Mouse (Mus musculus) myocyte (in vitro differentiated cells): ENCODE measurements around the gene Clec2l. TPM values are rescaled to one million over a fixed set of nuclear protein-coding genes. Genes with fewer than 3 reads are reported as not detected.

Experiments used
- H3K27me3 ChIP-seq: one replicate; pipeline ENCODE4 v1.6.1; 2011; ENCODE audit not compliant: control insufficient read depth, insufficient read depth, insufficient read length
- H3K36me3 ChIP-seq: one replicate; pipeline ENCODE4 v1.6.1; 2011; ENCODE audit not compliant: control insufficient read depth, insufficient read depth
- H3K4me2 ChIP-seq: one replicate; pipeline ENCODE4 v1.6.1; 2011; ENCODE audit warnings: low read depth, control low read depth
- H3K4me3 ChIP-seq: one replicate; pipeline ENCODE4 v1.5.1; 2011; ENCODE audit warnings: mild to moderate bottlenecking, control low read depth, moderate library complexity
- H3K79me2 ChIP-seq: one replicate; pipeline ENCODE4 v1.6.1; 2011; ENCODE audit not compliant: control insufficient read depth, insufficient read depth
- H3ac ChIP-seq: one replicate; pipeline ENCODE4 v1.6.1; 2011; ENCODE audit not compliant: control insufficient read depth, insufficient read length
- CEBPB ChIP-seq: IDR thresholded peaks from 2 replicates; pipeline ENCODE4 v1.6.1; 2011; ENCODE audit warnings: mild to moderate bottlenecking, moderate library complexity; ENCODE audit not compliant: poor library complexity, insufficient read depth, severe bottlenecking
- E2F4 ChIP-seq: IDR thresholded peaks from one replicate; pipeline ENCODE4 v1.6.1; 2011; ENCODE audit warnings: mild to moderate bottlenecking, control low read depth, moderate library complexity; ENCODE audit not compliant: insufficient read depth
- MAX ChIP-seq: IDR thresholded peaks from one replicate; pipeline ENCODE4 v1.6.1; 2011; ENCODE audit warnings: low read depth, mild to moderate bottlenecking, control low read depth
- MYOD1 ChIP-seq, 3 experiments: IDR thresholded peaks; one replicate each; pipeline ENCODE4 v1.6.1; 2011; ENCODE audit warnings: control low read depth in 2 of 3, low read depth in 2 of 3, mild to moderate bottlenecking in 2 of 3, moderate library complexity in 1 of 3; ENCODE audit not compliant: insufficient read length in 2 of 3, control insufficient read depth in 1 of 3
- MYOG ChIP-seq, 3 experiments: IDR thresholded peaks; one replicate each; pipeline ENCODE4 v1.6.1; 2011; ENCODE audit warnings: control low read depth in 2 of 3, low read depth in 2 of 3, mild to moderate bottlenecking in 2 of 3; ENCODE audit not compliant: insufficient read length in 2 of 3, control insufficient read depth in 1 of 3, insufficient read depth in 1 of 3
- POLR2A ChIP-seq: IDR thresholded peaks from one replicate; pipeline ENCODE4 v1.6.1; 2011; ENCODE audit warnings: low read depth, mild to moderate bottlenecking, control low read depth, moderate library complexity; ENCODE audit not compliant: insufficient read length
- POLR2AphosphoS2 ChIP-seq: IDR thresholded peaks from one replicate; pipeline ENCODE4 v1.6.1; 2011; ENCODE audit warnings: low read depth, control low read depth; ENCODE audit not compliant: insufficient read length
- REST ChIP-seq: IDR thresholded peaks from one replicate; pipeline ENCODE4 v1.6.1; 2011; ENCODE audit warnings: mild to moderate bottlenecking, control low read depth, moderate library complexity; ENCODE audit not compliant: insufficient read depth, insufficient read length
- SRF ChIP-seq: IDR thresholded peaks from one replicate; pipeline ENCODE4 v1.6.1; 2011; ENCODE audit warnings: low read depth; ENCODE audit not compliant: control insufficient read depth, insufficient read length
- TCF12 ChIP-seq: IDR thresholded peaks from one replicate; pipeline ENCODE4 v1.6.1; 2011; ENCODE audit warnings: mild to moderate bottlenecking, control low read depth; ENCODE audit not compliant: poor library complexity, insufficient read depth, severe bottlenecking
- TCF3 ChIP-seq: IDR thresholded peaks from one replicate; pipeline ENCODE4 v1.6.1; 2011; ENCODE audit warnings: low read depth, control low read depth; ENCODE audit not compliant: insufficient read length
- USF1 ChIP-seq: IDR thresholded peaks from one replicate; pipeline ENCODE4 v1.6.1; 2011; ENCODE audit warnings: low read depth, mild to moderate bottlenecking, control low read depth, moderate library complexity
- polyA plus RNA-seq: library from polyadenylated mRNA; unstranded; fragments of >200 nt; fragmentation: generic; extraction: Trizol; gene quantifications from one replicate; pipeline ENCODE4 v1.2.1, GENCODE M21; 2012; ENCODE audit warnings: missing spikeins

Gene Clec2l
- polyA plus RNA-seq, 1 experiment = 0.19 TPM

GRCm38 (mm10) chr6:38696570-38696969, 33.7 kb downstream of the Clec2l start:
- Histone ChIP-seq H3ac (no peak overlapping the region), H3K27me3 (no peaks in the 10 kb centered on the region), H3K79me2 (no peaks in the 10 kb centered on the region), H3K36me3 (no peaks in the 10 kb centered on the region), H3K4me3 (no peak overlapping the region), H3K4me2 (no peak overlapping the region)
- no peak for TF ChIP-seq POLR2AphosphoS2
- TF ChIP-seq MAX = no peak
- no peak for TF ChIP-seq POLR2A
- TF ChIP-seq REST = no peak
- TF ChIP-seq CEBPB = no peak
- no peak for TF ChIP-seq MYOD1 (IDR thresholded peaks at IDR 0.05; ENCODE audit: control insufficient read depth in 1 of 3, insufficient read length in 2 of 3, low read depth in 2 of 3)
- TF ChIP-seq SRF = no peak
- TF ChIP-seq E2F4 = no peak
- no peak for TF ChIP-seq USF1
- TF ChIP-seq MYOG (IDR thresholded peaks at IDR 0.05; ENCODE audit: control insufficient read depth in 1 of 3, insufficient read depth in 1 of 3, insufficient read length in 2 of 3, low read depth in 2 of 3) = no peak
- TF ChIP-seq TCF12 = no peak
- TF ChIP-seq TCF3 = no peak

GRCm38 (mm10) chr6:38698233-38698889, 35.5 kb downstream of the Clec2l start:
- H3K36me3 ChIP-seq = peaks cover 9% of the 10 kb centered on the region

DNA sequence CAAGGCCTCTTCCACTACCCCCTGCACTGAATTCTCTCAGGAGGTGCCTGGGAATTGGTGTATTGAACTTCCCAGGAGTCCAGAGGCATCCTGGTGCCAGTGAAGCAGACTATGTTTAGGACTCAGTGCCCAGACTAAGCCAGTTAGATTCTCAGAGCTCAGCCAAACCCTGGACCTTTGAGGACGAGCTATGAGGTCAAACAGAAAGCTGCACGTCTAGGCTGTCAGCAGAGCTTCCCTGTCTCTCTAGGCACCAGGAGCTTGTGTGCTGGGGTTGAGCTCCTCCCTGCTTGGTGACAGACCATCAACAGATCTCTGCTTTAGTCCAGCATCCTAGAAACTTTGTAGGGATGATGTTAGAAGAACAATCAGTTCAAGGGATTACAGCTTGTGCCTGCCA, 38.6 kb downstream of the Clec2l start:
- Histone ChIP-seq H3K36me3 (peaks cover 10% of the 10 kb centered on the region), H3ac (no peak overlapping the region), H3K27me3 (no peaks in the 10 kb centered on the region), H3K79me2 (no peaks in the 10 kb centered on the region), H3K4me3 (no peak overlapping the region), H3K4me2 (no peak overlapping the region)
- TF ChIP-seq REST (no peak), TCF12 (no peak), MAX (no peak), POLR2A (no peak), USF1 (no peak), TCF3 (no peak), MYOG (IDR thresholded peaks at IDR 0.05; ENCODE audit: control insufficient read depth in 1 of 3, insufficient read depth in 1 of 3, insufficient read length in 2 of 3, low read depth in 2 of 3) (no peak)

More at GRCm38 (mm10) chr6:38698233-38698889, 35.5 kb downstream of the Clec2l start:
- Histone ChIP-seq H3K79me2 (no peaks in the 10 kb centered on the region), H3K27me3 (no peaks in the 10 kb centered on the region), H3K4me2 (no peak overlapping the region), H3ac (no peak overlapping the region), H3K4me3 (no peak overlapping the region)
- TF ChIP-seq MYOD1 (IDR thresholded peaks at IDR 0.05; ENCODE audit: control insufficient read depth in 1 of 3, insufficient read length in 2 of 3, low read depth in 2 of 3) (no peak), CEBPB (no peak), USF1 (no peak), POLR2AphosphoS2 (no peak), REST (no peak), MYOG (IDR thresholded peaks at IDR 0.05; ENCODE audit: control insufficient read depth in 1 of 3, insufficient read depth in 1 of 3, insufficient read length in 2 of 3, low read depth in 2 of 3) (no peak), E2F4 (no peak), MAX (no peak), POLR2A (no peak), TCF3 (no peak), SRF (no peak), TCF12 (no peak)

GRCm38 (mm10) chr6:38702810-38703399, 40.0 kb downstream of the Clec2l start:
- H3K4me2 ChIP-seq = no peak overlapping the region
- H3K4me3 ChIP-seq = no peak overlapping the region
- H3ac ChIP-seq = no peak overlapping the region
- H3K27me3 ChIP-seq = no peaks in the 10 kb centered on the region
- peaks cover 15% of the 10 kb centered on the region for H3K36me3 ChIP-seq
- TF ChIP-seq TCF3 (no peak), USF1 (no peak), REST (no peak), MYOD1 (IDR thresholded peaks at IDR 0.05; ENCODE audit: control insufficient read depth in 1 of 3, insufficient read length in 2 of 3, low read depth in 2 of 3) (no peak), SRF (no peak), CEBPB (no peak), MAX (no peak), POLR2AphosphoS2 (no peak), POLR2A (no peak), MYOG (IDR thresholded peaks at IDR 0.05; ENCODE audit: control insufficient read depth in 1 of 3, insufficient read depth in 1 of 3, insufficient read length in 2 of 3, low read depth in 2 of 3) (no peak), TCF12 (no peak), E2F4 (no peak)
- H3K79me2 ChIP-seq = no peaks in the 10 kb centered on the region

DNA sequence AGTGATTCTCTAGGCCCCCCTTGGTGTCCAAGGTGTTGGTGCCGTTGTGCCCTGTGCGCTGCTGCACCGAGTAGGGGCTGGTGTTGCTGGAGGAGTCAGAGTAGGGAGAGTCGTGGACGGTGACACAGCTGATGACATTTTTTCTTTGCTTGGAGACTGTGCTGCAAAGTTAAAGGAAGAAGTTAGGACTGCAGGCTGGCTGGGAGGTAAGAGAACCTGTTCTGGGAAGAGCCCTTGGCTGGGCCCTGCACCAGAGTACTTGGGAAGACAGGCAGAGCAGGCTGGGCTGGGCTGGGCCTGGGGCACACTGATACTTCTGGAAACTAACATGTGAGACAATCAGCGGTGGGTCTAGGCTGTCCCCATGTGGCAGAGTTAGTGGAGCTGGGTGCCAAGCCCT, 40.7 kb downstream of the Clec2l start:
- Histone ChIP-seq H3K4me2 (no peak overlapping the region), H3ac (no peak overlapping the region), H3K79me2 (no peaks in the 10 kb centered on the region), H3K4me3 (no peak overlapping the region), H3K36me3 (peaks cover 15% of the 10 kb centered on the region), H3K27me3 (no peaks in the 10 kb centered on the region)
- TF ChIP-seq CEBPB (no peak), E2F4 (no peak), TCF12 (no peak), TCF3 (no peak), SRF (no peak), POLR2A (no peak), POLR2AphosphoS2 (no peak), REST (no peak), MYOD1 (IDR thresholded peaks at IDR 0.05; ENCODE audit: control insufficient read depth in 1 of 3, insufficient read length in 2 of 3, low read depth in 2 of 3) (no peak), MYOG (IDR thresholded peaks at IDR 0.05; ENCODE audit: control insufficient read depth in 1 of 3, insufficient read depth in 1 of 3, insufficient read length in 2 of 3, low read depth in 2 of 3) (no peak), USF1 (no peak), MAX (no peak)
